Mouse (Mus musculus) heart, postnatal 14 days (tissue): ENCODE data around the gene Gm21317. TPM values are rescaled to one million over a fixed set of nuclear protein-coding genes. Genes with fewer than 3 reads are reported as not detected.
"Not testable (repeated sequence)": the region's sequence is repeated elsewhere in the genome, so short reads cannot be mapped to it uniquely, and the experiment has no call there.

Source experiments
- DNase-seq, 2 experiments: peaks; one replicate each; pipeline ENCODE4 v3.0.0; 2021 to 2022
- intact Hi-C: fragments of 180-260 bp; cut with DNase I; formaldehyde crosslinking; loops from one replicate; pipeline ENCODE4 v1.15.1; 2025
- long read RNA-seq, 2 experiments: library from polyadenylated mRNA; stranded (forward); transcript quantifications; one replicate each; pipeline ENCODE4 v2.0.0; 2021
- total RNA-seq, 2 experiments: library from RNA; stranded (reverse); gene quantifications; 2 replicates each; pipeline ENCODE4 v1.2.3; 2021

Gene Gm21317
- not detected for total RNA-seq
- long read RNA-seq, experiment 1: 0 reads
- long read RNA-seq, experiment 2: 0 reads

GRCm38 (mm10) chrY:82224927-82225326 lies at the start of gene Gm21317:
Gm21317 (plus strand) TSS chrY:82225227.
- intact Hi-C loops, DNase-seq: not testable (repeated sequence)
